Mouse (Mus musculus) liver, postnatal 0 days (tissue): Measurements from ENCODE around the gene Flad1.

Experiments used
- CTCF ChIP-seq: sonication (generic); IDR thresholded peaks from 2 replicates; pipeline ENCODE4 v1.5.1; 2016; ENCODE audit warnings: antibody characterized with exemption, low read depth
- EP300 ChIP-seq: IDR thresholded peaks from 2 replicates; pipeline ENCODE4 v1.6.1; 2016; ENCODE audit warnings: antibody characterized with exemption, low read depth, mild to moderate bottlenecking

DNA sequence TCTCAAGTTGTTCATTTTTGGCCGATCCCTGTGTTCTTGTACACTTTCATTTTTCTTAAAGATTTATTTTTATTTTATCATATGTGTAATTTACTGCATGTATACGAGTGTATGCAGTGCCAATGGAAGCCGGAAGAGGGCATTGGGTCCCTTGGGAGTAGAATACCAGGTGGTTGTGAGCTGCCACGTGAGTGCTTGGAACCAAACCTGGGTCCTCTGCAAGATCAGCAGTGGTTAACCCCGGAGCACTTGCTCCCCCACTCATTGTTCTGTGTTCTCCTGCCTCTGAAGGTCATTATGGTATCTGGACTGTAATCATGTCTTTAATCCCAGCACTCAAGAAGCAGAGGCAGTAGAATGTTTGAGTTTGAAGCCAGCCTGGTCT, 13.5 kb upstream of the Flad1 start:
- TF ChIP-seq CTCF (no peak), EP300 (no peak)
